In the genomic region with DNA sequence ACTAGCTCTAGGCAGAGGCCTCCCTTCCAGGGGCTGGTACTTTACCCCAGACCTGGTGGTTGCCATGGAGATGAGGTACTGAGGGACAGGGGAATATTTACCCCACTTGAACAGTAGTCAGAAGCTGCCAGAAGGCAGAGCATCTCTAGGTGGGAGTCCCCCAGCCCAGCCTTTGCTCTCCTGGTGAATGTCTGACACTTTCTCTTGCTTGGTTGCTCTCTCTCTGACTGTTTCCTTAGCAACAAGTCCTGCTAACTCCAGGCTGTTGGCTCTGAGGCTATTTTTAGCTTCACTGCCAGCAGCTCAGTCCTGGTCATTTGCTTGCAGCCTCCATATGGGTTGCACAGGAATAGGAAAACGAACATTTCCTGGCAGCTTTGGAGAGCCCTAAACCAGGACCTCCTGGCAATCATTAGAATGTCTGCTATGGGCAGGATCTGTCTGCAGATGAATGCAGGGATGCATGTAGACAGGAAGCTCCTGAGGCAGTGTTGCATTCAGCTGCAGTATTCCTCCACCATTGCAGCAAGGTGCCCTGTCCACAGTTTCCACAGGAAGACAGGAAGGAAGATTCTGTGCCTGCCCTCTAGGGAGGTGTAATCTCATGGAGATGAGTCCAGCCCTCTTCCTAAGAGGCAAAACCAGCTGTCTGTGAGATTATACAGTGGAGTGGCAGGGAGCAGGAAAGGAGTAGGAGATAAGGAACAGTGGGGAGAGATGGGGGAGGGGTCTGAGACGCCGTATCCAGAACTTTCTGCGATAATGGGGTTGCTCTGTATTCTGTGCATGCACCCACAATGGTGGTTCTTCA, we compare ENCODE assay signal across 8 mouse cellular contexts.
DNase-seq lines count a peak whose midpoint lies in the region; ATAC-seq and TF ChIP-seq lines count a peak whose summit lies in the region.

No protein-coding gene starts in this region.

- WGBS in lung, postnatal 0 days: 13% methylated on average over 4 of the region's 4 CpGs

- ATAC-seq in lung, postnatal 0 days: peak; percentile 53
- ATAC-seq in erythroid progenitor cell, adult 5-6 weeks (replicated peaks; ENCODE audit: low FRiP score, poor library complexity, severe bottlenecking): no peak

- no peak overlapping the region for H3K9ac ChIP-seq in lung, postnatal 0 days (replicated peaks; ENCODE audit: low read depth)

- no peak overlapping the region; the same call in 1 of the 2 replicates for H3K4me3 ChIP-seq in layer of hippocampus, adult 2 months
- no peak overlapping the region for H3K4me3 ChIP-seq in lung, postnatal 0 days (ENCODE audit: low read depth, low read length)

- no peak for TF ChIP-seq CTCF in brain, embryonic 14.5 days (IDR thresholded peaks at IDR 0.05; ENCODE audit: borderline replicate concordance, extremely low read depth, insufficient read depth, insufficient read length)
- no peak for TF ChIP-seq CTCF in layer of hippocampus, adult 2 months (conservative IDR thresholded peaks at IDR 0.05)
- no peak for TF ChIP-seq CTCF in lung, postnatal 0 days (IDR thresholded peaks at IDR 0.05)

- TF ChIP-seq POLR2A in brain, embryonic 14.5 days (IDR thresholded peaks at IDR 0.05; ENCODE audit: borderline replicate concordance, extremely low read depth, insufficient read depth, insufficient read length, poor library complexity, severe bottlenecking): no peak

- H3K36me3 ChIP-seq in lung, postnatal 0 days (ENCODE audit: insufficient read depth, low read length): no peaks in the 10 kb centered on the region; the same call in 1 of the 2 replicates

- intact Hi-C loops in heart, postnatal 10 days (cut with DNase I): no loop called here

- H3K27ac ChIP-seq in layer of hippocampus, adult 2 months: peak overlapping the region; percentile 92
- H3K27ac ChIP-seq in lung, postnatal 0 days (ENCODE audit: low read length): no peak overlapping the region

- no peak overlapping the region for H3K4me2 ChIP-seq in lung, postnatal 0 days (replicated peaks; ENCODE audit: low read depth, low read length)

- TF ChIP-seq EP300 in lung, postnatal 0 days (IDR thresholded peaks at IDR 0.05): no peak

- H3K27me3 ChIP-seq in lung, postnatal 0 days (replicated peaks; ENCODE audit: insufficient read depth, low read length): no peaks in the 10 kb centered on the region

- no peaks in the 10 kb centered on the region for H3K9me3 ChIP-seq in lung, postnatal 0 days (ENCODE audit: low read length)

- H3K4me1 ChIP-seq in lung, postnatal 0 days (ENCODE audit: insufficient read depth, low read depth, low read length): peaks cover 11% of the 10 kb centered on the region; the same call in 1 of the 2 replicates

- DNase-seq in brain, embryonic 14.5 days (ENCODE audit: low read depth): peak; percentile 96
- peak; percentile 64 for DNase-seq in embryo, embryonic 9.5 days (ENCODE audit: extremely low spot score)
- DNase-seq in heart, postnatal 10 days: peak; percentile 55 to 63
- DNase-seq in layer of hippocampus, adult 2 months (ENCODE audit: low spot score in 2 of 2): peak; percentile 53 to 80
- peak; percentile 66 for DNase-seq in lung, postnatal 0 days (ENCODE audit: low spot score)
- DNase-seq in right cerebral cortex, postnatal 4 days: peak; percentile 44
- DNase-seq in spleen, adult 12 weeks (ENCODE audit: low spot score): no peak
